Mouse (Mus musculus) testis, postnatal 14 days (tissue): ENCODE results near the gene Acaa1a.

Experiments used
- DNase-seq: peaks from one replicate; pipeline ENCODE4 v3.0.0; 2021; ENCODE audit warnings: low spot score

Gene Acaa1a

DNA sequence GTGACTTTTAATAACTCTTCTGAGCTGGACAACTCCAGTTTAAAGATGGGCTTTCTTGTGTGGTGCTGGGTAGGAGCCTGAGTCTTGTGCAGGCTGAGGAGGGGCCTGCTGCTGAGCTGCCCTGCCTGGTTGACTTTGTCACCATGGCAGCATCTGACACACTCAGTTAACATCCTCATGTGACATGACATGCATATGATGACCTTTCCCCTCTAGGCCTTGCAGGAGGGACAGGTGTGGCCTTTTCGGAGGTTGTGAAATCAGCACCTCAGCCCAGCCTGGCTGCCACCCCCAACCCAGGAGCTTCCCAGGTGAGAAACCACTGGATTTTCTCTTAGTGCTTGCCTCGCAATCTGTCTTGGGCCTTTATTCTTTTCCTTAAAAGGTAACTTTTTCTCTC lies 50.7 kb downstream of the Acaa1a start:
- DNase-seq = no peak

GRCm38 (mm10) chr9:119394808-119395207 lies 55.3 kb downstream of the Acaa1a start:
- no peak for DNase-seq
